Mouse (Mus musculus) heart, postnatal 0 days (tissue): ENCODE data around the gene Pipox. TPM values are rescaled to one million over a fixed set of nuclear protein-coding genes. Genes with fewer than 3 reads are reported as not detected.

Experiments
- ATAC-seq: fragments of 200-750 bp; cut with Nextera tagmentation; 2 replicates; pipeline ENCODE4 v1.8.0; 2017; ENCODE audit warnings: low read depth, moderate number of reproducible peaks, moderate library complexity; ENCODE audit not compliant: insufficient read depth
- DNase-seq: peaks from one replicate; pipeline ENCODE4 v3.0.0-alpha.2; 2016; ENCODE audit warnings: low spot score
- H3K27ac ChIP-seq: fragments of 300-500 bp; sonication (generic); 2 replicates; pipeline ENCODE4 v1.5.1; 2014; ENCODE audit warnings: low read depth, mild to moderate bottlenecking
- H3K27me3 ChIP-seq: fragments of 300-500 bp; sonication (generic); 2 replicates; pipeline ENCODE4 v1.6.1; 2014; ENCODE audit warnings: low read length, mixed read lengths; ENCODE audit not compliant: control insufficient read depth, insufficient read depth
- H3K36me3 ChIP-seq: fragments of 300-500 bp; sonication (generic); replicated peaks from 2 replicates; pipeline ENCODE4 v1.6.1; 2014; ENCODE audit warnings: low read length, mixed read lengths; ENCODE audit not compliant: control insufficient read depth, insufficient read depth
- H3K4me1 ChIP-seq: fragments of 300-500 bp; sonication (generic); 2 replicates; pipeline ENCODE4 v1.6.1; 2014; ENCODE audit warnings: antibody characterized with exemption; ENCODE audit not compliant: control insufficient read depth, insufficient read depth
- H3K4me2 ChIP-seq: fragments of 300-500 bp; sonication (generic); 2 replicates; pipeline ENCODE4 v1.6.1; 2014; ENCODE audit warnings: low read depth, mild to moderate bottlenecking, low read length, moderate library complexity
- H3K4me3 ChIP-seq: fragments of 300-500 bp; sonication (generic); 2 replicates; pipeline ENCODE4 v1.5.1; 2014; ENCODE audit warnings: low read depth, low read length
- H3K9ac ChIP-seq: fragments of 300-500 bp; sonication (generic); replicated peaks from 2 replicates; pipeline ENCODE4 v1.6.1; 2014; ENCODE audit warnings: low read depth, low read length, mixed read lengths
- H3K9me3 ChIP-seq: fragments of 300-500 bp; sonication (generic); replicated peaks from 2 replicates; pipeline ENCODE4 v1.6.1; 2016; ENCODE audit warnings: low read length; ENCODE audit not compliant: control insufficient read depth
- CTCF ChIP-seq: IDR thresholded peaks from 2 replicates; pipeline ENCODE4 v1.5.1; 2016; ENCODE audit warnings: antibody characterized with exemption, control low read depth, low read depth
- EP300 ChIP-seq: IDR thresholded peaks from 2 replicates; pipeline ENCODE4 v1.6.1; 2016; ENCODE audit warnings: antibody characterized with exemption, low read depth
- WGBS: fragments of 180-500 bp; shearing (Covaris S2); extraction: QIAGEN DNeasy Blood & Tissue Kit; methylation state at CpG from one replicate; pipeline ENCODE4 v1.1.7; 2014; 5-methylcytosine and 5-hydroxymethylcytosine counted together
- polyA plus RNA-seq: library from polyadenylated mRNA; unstranded; fragments of >200 nt; fragmentation: Nextera tagmentation; extraction: Ambion mirVana; gene quantifications from 2 replicates; pipeline ENCODE4 v1.2.1, GENCODE M21; 2015
- total RNA-seq: library from RNA; depleted of rRNA; stranded (reverse); fragments of >200 nt; gene quantifications from 2 replicates; pipeline ENCODE4 v1.2.3, GENCODE M21; 2014; ENCODE audit warnings: low replicate concordance

Gene Pipox
- total and polyA plus RNA-seq, 2 experiments from 2014 or later: 2.4 to 2.6 TPM

GRCm38 (mm10) chr11:77893283-77893682 lies 613 bp downstream of the Pipox start:
- peaks cover 12% of the 10 kb centered on the region for H3K4me1 ChIP-seq
- H3K9me3 ChIP-seq: no peaks in the 10 kb centered on the region
- no peak for ATAC-seq
- no peak for TF ChIP-seq CTCF
- TF ChIP-seq EP300: no peak
- no peaks in the 10 kb centered on the region for H3K27me3 ChIP-seq
- no peaks in the 10 kb centered on the region for H3K36me3 ChIP-seq
- H3K9ac ChIP-seq: no peak overlapping the region
- no peak for DNase-seq
- H3K27ac ChIP-seq: peak overlapping the region; percentile 70
- no peak overlapping the region for H3K4me3 ChIP-seq
- WGBS: 54% methylated on average over 6 of the region's 6 CpGs
- H3K4me2 ChIP-seq: no peak overlapping the region; the same call in 1 of the 2 replicates

GRCm38 (mm10) chr11:77892883-77893282 lies 1.0 kb downstream of the Pipox start:
- H3K4me1 ChIP-seq: peaks cover 12% of the 10 kb centered on the region
- no peak for DNase-seq
- H3K36me3 ChIP-seq: no peaks in the 10 kb centered on the region
- H3K27ac ChIP-seq: no peak overlapping the region
- no peak for ATAC-seq
- WGBS: 31% methylated on average over 5 of the region's 5 CpGs
- H3K4me3 ChIP-seq: no peak overlapping the region
- H3K4me2 ChIP-seq: no peak overlapping the region
- H3K9ac ChIP-seq: no peak overlapping the region
- TF ChIP-seq EP300 (no peak), CTCF (no peak)
- no peaks in the 10 kb centered on the region for H3K27me3 ChIP-seq
- no peaks in the 10 kb centered on the region for H3K9me3 ChIP-seq

GRCm38 (mm10) chr11:77890648-77891258 lies 3.1 kb downstream of the Pipox start:
- Histone ChIP-seq H3K4me1 (peaks cover 19% of the 10 kb centered on the region), H3K27me3 (no peaks in the 10 kb centered on the region), H3K4me2 (no peak overlapping the region), H3K9me3 (no peaks in the 10 kb centered on the region), H3K4me3 (no peak overlapping the region), H3K9ac (no peak overlapping the region), H3K36me3 (no peaks in the 10 kb centered on the region), H3K27ac (no peak overlapping the region)
- no peak for TF ChIP-seq CTCF
- TF ChIP-seq EP300: no peak
- DNase-seq (no peak), ATAC-seq (no peak)
- 78% methylated on average over 2 of the region's 2 CpGs for WGBS

GRCm38 (mm10) chr11:77889484-77889883 lies 4.4 kb downstream of the Pipox start:
- Histone ChIP-seq H3K27me3 (no peaks in the 10 kb centered on the region), H3K9ac (no peak overlapping the region), H3K9me3 (no peaks in the 10 kb centered on the region), H3K4me2 (no peak overlapping the region), H3K4me3 (no peak overlapping the region), H3K27ac (no peak overlapping the region), H3K4me1 (peaks cover 27% of the 10 kb centered on the region), H3K36me3 (no peaks in the 10 kb centered on the region)
- ATAC-seq (no peak), DNase-seq (no peak)
- TF ChIP-seq CTCF (no peak), EP300 (no peak)
- WGBS: 24% methylated on average over 1 of the region's 2 CpGs

- H3K9me3 ChIP-seq: no peaks in the 10 kb centered on the region
- WGBS: 90% methylated on average over 5 of the region's 5 CpGs
- H3K27ac ChIP-seq: no peak overlapping the region
- no peak for DNase-seq
- TF ChIP-seq EP300 (no peak), CTCF (no peak)
- H3K9ac ChIP-seq: no peak overlapping the region
- no peak overlapping the region for H3K4me2 ChIP-seq
- H3K4me3 ChIP-seq: no peak overlapping the region
- no peak for ATAC-seq
- no peaks in the 10 kb centered on the region for H3K27me3 ChIP-seq
- H3K36me3 ChIP-seq: no peaks in the 10 kb centered on the region
- H3K4me1 ChIP-seq: peaks cover 22% of the 10 kb centered on the region
These were observed 5.0 kb downstream of the Pipox start for GRCm38 (mm10) chr11:77888846-77889245.
